ENCODE assay signal across 11 mouse cellular contexts in genomic region chr19:44821581-44821980, GRCm38 (mm10).
A peak's percentile ranks its signal among the peaks of the same experiment; 100 is the strongest.
DNase-seq lines count a peak whose midpoint lies in the region.
"Had no signal": no experiment of that assay in that cellular context is flagged by ENCODE, and none has a peak within 500 bp of the region (broad histone marks: within the 10 kb centered on the region; RNA-seq: fewer than 3 reads in every experiment).

No protein-coding gene starts in this region.

- DNase-seq in left cerebral cortex, adult 11 months (ENCODE audit: low spot score) = peak; percentile 11
- DNase-seq in left cerebral cortex, postnatal 4 days = no peak
- DNase-seq in layer of hippocampus, adult 9-10 months (ENCODE audit: low spot score) = peak; percentile 12
- DNase-seq in left cerebral cortex, postnatal 36 days (ENCODE audit: low spot score in 2 of 2) = peak; percentile 13 to 20
- peak; percentile 62 for DNase-seq in telencephalon, adult 2 months (ENCODE audit: low read depth, low spot score)
- DNase-seq in thymus, postnatal 25 days = no peak
- no peak for DNase-seq in adrenal gland, adult 18-20 months (ENCODE audit: low spot score in 2 of 2)
- DNase-seq: adrenal gland, postnatal 25 days; cerebellum, postnatal 10 days; kidney, adult 8-10 months; thymus, postnatal 4 days had no signal

- intact Hi-C loops in left cerebral cortex, postnatal 4 days (cut with DNase I) = no loop called here
- intact Hi-C loops in left cerebral cortex, postnatal 36 days (cut with DNase I) = no loop called here

Comparison
In these comparisons a context has a peak if more than half of its experiments do, and no peak if none do; other contexts are left out.
1. DNase-seq: peak in left cerebral cortex, adult 11 months (single experiment), layer of hippocampus, adult 9-10 months (single experiment), left cerebral cortex, postnatal 36 days (2 of 2) and telencephalon, adult 2 months (single experiment); none in left cerebral cortex, postnatal 4 days (single experiment), thymus, postnatal 25 days (single experiment) and adrenal gland, adult 18-20 months (0 of 2).